Mouse (Mus musculus) gonadal fat pad, adult 2 months (tissue): ENCODE results near the gene Abhd5. TPM values are rescaled to one million over a fixed set of nuclear protein-coding genes. Genes with fewer than 3 reads are reported as not detected.

Source experiments
- DNase-seq: peaks from one replicate; pipeline ENCODE4 v3.0.0-alpha.2; 2012; ENCODE audit warnings: low read depth
- polyA plus RNA-seq: library from polyadenylated mRNA; depleted of rRNA; stranded (reverse); fragments of >200 nt; gene quantifications from 2 replicates; pipeline ENCODE4 v1.2.3, GENCODE M21; 2012

Gene Abhd5
- polyA plus RNA-seq, 1 experiment, result 80.6 TPM

- no peak for DNase-seq
Observed at GRCm38 (mm10) chr9:122347882-122348281, 3.5 kb upstream of the Abhd5 start.

DNA sequence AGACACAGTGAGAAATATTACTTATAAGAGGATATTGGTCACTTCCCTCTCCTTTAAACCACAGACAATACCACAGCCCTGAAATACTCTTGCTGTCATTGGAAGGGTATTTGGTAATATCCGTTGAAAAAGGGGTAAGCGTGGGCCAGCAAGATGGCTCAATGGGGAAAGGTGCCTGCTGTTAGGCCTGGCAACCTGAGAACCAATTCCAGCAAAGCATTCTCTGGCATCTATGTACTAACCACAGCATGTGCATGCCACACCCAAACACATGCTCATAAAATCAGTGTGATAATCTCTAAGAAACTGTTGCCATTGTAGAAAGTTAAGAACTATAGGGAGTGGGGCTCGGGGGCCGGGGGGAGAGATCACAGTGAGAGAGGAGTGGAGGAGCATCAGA lies 2.1 kb upstream of the Abhd5 start:
- no peak for DNase-seq

DNA sequence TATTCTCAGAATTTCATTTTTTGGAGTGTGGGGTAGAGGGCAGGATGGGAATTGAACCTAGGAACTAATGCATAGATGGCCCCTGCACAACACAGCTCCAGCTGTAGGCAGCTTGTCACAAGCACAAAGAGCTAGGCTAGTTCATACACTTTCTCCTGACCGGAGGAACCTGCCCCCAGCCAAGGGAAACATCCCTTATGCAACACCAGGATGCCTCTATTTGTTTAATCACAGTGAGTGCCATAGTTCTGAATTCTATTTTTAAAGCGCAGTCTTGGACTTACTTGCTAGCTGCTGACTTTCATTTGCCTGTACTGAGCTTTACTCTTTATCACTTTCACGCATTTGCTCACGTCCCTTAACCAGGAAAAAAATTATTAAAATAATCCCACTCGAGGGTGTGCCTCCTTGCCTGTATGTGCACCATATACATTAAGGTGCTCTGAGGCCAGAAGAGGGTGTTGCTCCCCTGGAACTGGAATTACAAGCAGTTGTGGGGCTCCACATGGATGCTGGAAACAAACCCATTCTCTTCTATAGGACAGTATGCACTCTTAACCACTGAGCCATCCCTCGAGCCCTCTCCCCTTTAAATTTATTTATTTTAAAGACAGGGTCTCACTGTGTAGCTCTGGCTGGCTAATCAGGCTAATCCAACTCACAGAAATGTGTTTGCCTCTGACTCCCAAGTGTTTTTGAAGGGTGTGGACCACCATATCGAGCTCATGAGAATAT lies 845 bp upstream of the Abhd5 start:
- no peak for DNase-seq

- no peak for DNase-seq
Observed at GRCm38 (mm10) chr9:122352025-122352392, 601 bp downstream of the Abhd5 start.

DNA sequence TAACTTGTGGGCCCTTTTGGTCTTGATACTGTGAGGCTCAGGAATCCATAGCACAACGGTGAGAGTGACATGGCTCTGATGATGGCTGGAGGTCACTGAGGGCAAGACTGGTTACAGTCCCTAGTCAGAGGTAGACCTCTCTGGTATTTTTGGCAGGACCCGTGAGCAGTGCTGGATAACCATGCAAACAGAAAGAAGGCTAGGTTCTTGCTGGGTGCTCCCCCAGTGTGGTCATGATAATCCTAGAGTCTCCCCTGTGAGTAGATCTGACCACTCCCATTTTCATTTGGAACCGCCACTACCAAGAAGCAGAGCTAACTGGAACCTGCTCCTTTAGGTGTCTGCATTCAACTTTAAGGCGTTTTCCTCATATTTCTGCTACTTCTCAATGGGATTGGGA lies 1.5 kb downstream of the Abhd5 start:
- DNase-seq, result no peak

DNA sequence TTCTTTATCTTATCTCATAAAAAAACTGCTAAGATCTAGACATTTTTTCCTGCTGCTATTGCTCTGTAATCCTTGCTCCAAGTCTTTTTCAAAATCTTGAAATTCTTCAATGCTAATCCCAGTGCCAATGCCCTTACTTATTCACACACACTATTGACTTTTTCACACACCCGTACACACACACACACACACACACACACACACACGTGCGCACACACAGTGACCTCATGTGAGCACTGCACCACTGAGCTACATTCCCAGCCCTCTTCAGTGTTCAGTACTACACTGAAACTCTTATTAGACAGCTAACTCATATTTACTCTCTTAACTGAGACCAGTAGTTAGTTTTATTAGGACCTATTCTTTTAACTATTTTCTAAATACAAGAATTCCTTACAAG lies 2.8 kb downstream of the Abhd5 start:
- DNase-seq, result no peak

DNA sequence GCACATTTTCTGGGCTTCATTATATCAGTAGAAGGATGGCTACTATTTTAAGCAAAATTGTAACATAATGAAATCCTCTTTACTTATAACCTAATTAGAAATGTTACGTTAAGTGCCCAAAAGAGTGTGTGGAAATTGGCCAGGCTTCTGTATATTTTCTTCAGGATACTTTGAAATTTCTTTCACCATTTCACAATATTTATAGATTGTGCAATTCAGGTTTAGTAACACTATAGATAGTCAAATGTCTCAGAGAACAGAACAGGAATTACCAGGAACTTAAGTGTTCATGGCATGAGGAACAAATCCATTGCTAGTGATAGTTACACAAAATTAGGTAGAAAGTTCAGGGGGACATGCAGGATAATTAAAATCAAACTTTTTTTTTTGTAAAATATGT lies 5.7 kb downstream of the Abhd5 start:
- no peak for DNase-seq

DNA sequence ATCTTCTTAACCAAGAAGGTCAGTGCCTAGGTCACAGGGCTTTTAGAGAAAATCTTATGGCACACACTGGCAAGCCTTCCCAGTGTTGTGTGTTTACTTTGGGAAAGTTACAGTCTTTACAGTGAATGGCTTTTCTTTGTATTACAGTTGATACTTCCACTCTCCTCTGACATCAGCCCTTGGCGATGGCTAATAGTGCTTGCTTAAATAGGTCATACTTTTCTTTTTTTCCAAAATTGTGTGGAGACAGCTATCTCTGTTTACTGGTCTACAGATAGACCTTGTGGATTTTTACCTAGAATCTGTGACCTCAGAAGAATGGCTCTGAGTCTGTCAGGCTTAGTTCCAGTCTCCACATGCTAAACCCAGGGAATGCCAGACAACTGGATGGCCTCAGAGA lies 6.2 kb downstream of the Abhd5 start:
- no peak for DNase-seq

GRCm38 (mm10) chr9:122364171-122364570 lies 12.8 kb downstream of the Abhd5 start:
- no peak for DNase-seq

GRCm38 (mm10) chr9:122370292-122370794 lies 18.9 kb downstream of the Abhd5 start:
- no peak for DNase-seq

GRCm38 (mm10) chr9:122372506-122372905 lies 21.1 kb downstream of the Abhd5 start:
- DNase-seq, result no peak

GRCm38 (mm10) chr9:122372991-122373390 lies 21.6 kb downstream of the Abhd5 start:
- no peak for DNase-seq

DNA sequence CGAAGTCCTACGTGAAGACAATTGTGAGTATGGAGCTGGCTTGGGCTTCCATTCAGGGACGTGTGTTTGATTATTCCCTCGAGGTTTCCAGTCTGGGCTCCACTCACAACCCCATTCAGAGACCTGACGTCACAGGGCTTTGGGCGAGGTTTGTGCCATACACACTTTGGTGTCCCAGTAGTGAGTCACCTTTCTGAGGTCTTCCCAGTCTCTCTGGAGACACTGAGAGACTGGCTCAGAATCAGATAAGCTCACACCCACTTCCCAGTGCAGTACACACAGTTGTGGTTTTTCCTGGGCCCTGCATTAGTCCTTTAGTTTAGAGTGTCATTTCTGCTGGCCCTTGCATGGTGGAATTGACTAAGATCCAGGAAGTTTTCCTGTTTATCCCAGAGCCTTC lies 27.6 kb downstream of the Abhd5 start:
- DNase-seq, result no peak

DNA sequence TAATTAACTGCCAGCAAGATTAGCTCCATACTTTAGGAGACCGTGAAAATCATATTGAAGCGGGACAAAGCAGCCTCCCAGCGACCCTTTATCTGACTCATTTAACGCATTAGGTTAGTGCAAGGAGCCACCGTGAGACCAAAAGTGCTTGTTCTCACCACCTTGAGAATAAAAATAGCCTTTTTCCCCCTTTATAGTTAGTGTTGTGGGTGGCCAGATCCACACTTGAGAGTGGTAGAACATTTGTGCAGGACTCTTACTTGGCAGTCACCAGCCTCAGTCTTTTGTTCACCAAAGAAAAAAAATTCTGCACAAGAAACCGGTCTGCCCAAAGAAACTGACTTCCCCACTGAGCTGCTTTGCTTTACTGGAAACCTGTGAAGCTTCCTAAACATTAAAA lies 29.6 kb downstream of the Abhd5 start:
- DNase-seq, result no peak

DNA sequence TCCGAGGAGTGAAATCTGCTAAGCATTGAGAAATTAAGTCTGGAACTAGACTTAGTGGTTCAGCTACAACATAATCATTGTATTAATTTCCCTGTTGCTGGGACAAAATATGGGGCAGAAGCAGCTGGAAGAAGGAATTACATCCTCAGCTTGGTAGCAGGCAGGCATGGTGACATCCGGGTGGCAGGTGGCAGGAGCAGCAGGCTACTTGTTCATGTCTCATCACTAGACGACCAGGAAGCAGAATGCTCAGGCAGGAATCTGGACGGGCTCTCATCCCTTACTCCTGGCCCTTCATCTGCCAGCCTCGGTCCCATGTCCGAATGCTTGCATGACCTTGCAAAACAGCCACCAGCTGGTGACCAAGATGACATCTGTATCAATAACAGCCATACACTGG lies 30.6 kb downstream of the Abhd5 start:
- DNase-seq, result no peak

GRCm38 (mm10) chr9:122386015-122386414 lies 34.6 kb downstream of the Abhd5 start:
- DNase-seq, result no peak

DNA sequence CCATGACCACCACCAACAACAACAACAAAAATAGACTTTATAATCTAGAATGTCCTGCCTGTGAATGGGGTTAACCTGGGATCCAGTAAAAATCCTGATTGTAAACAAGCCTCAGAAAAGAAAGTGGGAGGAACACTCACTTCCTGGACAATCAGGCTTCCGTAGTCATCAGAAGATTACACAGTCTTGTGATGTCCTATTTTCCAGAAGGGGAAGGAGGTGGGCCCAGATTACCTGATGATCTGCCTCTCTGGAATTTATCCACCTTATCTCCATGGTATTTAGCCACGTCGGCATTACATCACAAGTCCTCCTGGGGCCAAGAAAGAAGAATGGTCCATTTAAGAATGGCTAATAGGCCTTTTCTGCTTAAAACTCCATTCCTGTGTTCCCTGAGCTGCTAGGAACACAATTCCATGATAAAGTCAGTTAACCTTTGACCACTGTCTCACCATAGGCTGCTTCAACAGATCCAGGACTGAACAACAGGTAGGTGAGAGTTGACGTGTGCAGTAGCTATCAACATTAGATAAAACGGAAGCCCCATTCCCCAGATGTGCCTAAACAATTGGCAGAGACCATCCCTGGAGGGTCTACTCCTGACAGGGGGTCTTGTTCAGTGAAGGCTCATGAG lies 38.0 kb downstream of the Abhd5 start:
- no peak for DNase-seq

DNA sequence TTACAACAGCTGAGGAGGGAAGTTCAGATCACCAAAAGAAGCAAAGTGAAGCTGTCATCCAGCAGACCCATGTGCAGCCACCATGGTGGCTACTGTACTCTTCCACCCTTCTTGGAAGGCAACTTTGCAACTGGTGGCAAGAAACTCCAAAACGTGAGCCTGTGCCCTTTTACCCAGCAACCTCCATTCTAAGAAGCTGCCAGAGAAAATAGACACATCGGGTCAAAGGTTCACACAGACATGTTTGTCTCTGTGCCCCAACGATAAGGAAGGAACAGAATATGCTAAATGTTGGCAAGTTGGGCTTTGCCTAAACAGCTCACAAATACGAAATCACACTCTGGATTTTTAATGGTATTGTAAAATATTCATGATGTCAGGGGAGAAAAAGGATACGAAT lies 44.4 kb downstream of the Abhd5 start:
- DNase-seq, result no peak

GRCm38 (mm10) chr9:122397156-122397555 lies 45.7 kb downstream of the Abhd5 start:
- DNase-seq, result no peak

- no peak for DNase-seq
Observed at GRCm38 (mm10) chr9:122398746-122399145, 47.3 kb downstream of the Abhd5 start.

DNA sequence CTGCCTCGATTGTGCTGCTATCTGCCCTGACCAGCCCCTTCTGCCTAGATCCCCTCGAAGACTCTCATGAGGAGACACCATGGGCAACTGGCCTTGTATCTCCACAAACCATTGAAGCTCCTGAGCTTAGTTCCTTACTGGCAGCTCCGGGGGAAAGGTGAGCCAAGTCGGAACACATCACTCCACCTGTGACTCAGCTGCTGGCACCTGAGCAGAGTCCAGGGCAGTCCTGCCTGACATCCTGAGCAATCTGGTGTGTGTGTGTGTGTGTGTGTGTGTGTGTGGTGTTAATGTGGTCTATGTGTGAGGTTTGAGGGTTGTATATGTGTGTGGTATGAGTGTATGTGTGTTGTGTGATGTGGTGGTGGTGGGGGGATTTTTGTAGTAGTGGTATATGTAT lies 49.8 kb downstream of the Abhd5 start:
- DNase-seq, result no peak

DNA sequence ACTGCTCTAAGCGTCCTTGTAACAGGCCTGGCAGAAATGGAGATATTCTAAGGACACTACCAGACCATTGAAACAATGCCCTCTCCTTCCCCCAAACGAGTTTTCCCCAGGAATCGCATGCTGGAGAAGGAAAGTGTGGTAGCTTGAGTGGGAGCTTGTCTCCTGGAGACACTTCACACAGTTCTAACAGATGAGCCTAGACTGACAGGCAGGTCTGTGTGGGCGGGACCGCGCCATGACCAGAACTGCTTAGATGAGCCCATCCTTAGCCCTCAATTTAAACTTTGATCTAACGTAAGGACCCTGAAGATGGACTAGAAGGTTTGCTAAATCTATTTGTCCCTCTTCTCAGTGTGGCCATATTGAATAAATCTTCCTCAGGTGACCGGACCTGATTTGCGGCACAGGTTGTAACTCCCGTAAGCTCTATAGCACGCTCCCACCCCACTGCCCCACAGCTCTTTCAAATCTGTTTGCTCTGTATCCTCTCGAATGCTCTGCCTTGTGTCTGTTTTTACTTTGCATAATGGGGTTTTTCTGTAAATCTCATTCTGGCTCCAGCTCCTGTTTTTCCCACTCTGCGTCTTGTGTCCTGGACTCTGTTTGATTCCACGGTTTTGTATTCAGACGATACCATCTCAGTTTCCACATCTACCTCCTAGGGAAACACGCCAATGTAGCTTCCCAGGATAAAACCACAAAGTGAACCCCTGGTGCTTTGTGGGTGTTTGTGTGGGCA lies 59.2 kb downstream of the Abhd5 start:
- no peak for DNase-seq

GRCm38 (mm10) chr9:122414648-122415047 lies 63.2 kb downstream of the Abhd5 start:
- DNase-seq, result no peak
